Mouse (Mus musculus) kidney, postnatal 36 days (tissue): Measurements from ENCODE around the gene Chac2.
"Not testable (repeated sequence)": the region's sequence is repeated elsewhere in the genome, so short reads cannot be mapped to it uniquely, and the experiment has no call there.

Experiments used
- DNase-seq, 2 experiments: peaks; one replicate each; pipeline ENCODE4 v3.0.0; 2021 to 2022; ENCODE audit warnings: mixed read lengths in 2 of 2

Chac2 gene

GRCm38 (mm10) chr11:30985877-30986624 lies at the start of gene Chac2:
TSS of gene Chac2 (minus strand) at chr11:30986350.
- DNase-seq = peak; percentile 96 to 97

GRCm38 (mm10) chr11:31034958-31035357 lies 48.8 kb upstream of the Chac2 start:
- no peak for DNase-seq

GRCm38 (mm10) chr11:31017466-31017865 lies 31.3 kb upstream of the Chac2 start:
- not testable (repeated sequence) for DNase-seq

GRCm38 (mm10) chr11:31009668-31010067 lies 23.5 kb upstream of the Chac2 start:
- not testable (repeated sequence) for DNase-seq

GRCm38 (mm10) chr11:31001169-31001908 lies 15.2 kb upstream of the Chac2 start:
- DNase-seq = peak; percentile 19 to 27

GRCm38 (mm10) chr11:31000028-31000427 lies 13.9 kb upstream of the Chac2 start:
- no peak for DNase-seq

- DNase-seq = no peak
Observed at GRCm38 (mm10) chr11:30998704-30999103, 12.6 kb upstream of the Chac2 start.

GRCm38 (mm10) chr11:30998199-30998598 lies 12.0 kb upstream of the Chac2 start:
- DNase-seq = no peak

GRCm38 (mm10) chr11:30996670-30997069 lies 10.5 kb upstream of the Chac2 start:
- DNase-seq = no peak

- no peak for DNase-seq
Observed at GRCm38 (mm10) chr11:30986625-30987017, 471 bp upstream of the Chac2 start.

- peak in 1 of 2 experiments; percentile 4 for DNase-seq
Observed at GRCm38 (mm10) chr11:30985237-30985636, 913 bp downstream of the Chac2 start.

- DNase-seq = peak; percentile 91 to 92
Observed at GRCm38 (mm10) chr11:30954279-30954725, 31.8 kb downstream of the Chac2 start, which contains the start of gene Erlec1. TSS of gene Erlec1 (minus strand) at chr11:30954335.

- peak; percentile 29 to 62 for DNase-seq
Observed at GRCm38 (mm10) chr11:30953469-30954154, 32.5 kb downstream of the Chac2 start.

GRCm38 (mm10) chr11:30952829-30953228 lies 33.3 kb downstream of the Chac2 start:
- no peak for DNase-seq

- peak in 1 of 2 experiments; percentile 16 for DNase-seq
Observed at GRCm38 (mm10) chr11:30943522-30943921, 42.6 kb downstream of the Chac2 start.

- DNase-seq = no peak
Observed at GRCm38 (mm10) chr11:30928498-30928897, 57.7 kb downstream of the Chac2 start.

- no peak for DNase-seq
Observed at GRCm38 (mm10) chr11:30928079-30928478, 58.1 kb downstream of the Chac2 start.
